Mouse (Mus musculus): ENCODE results near the gene Znhit6. TPM values are rescaled to one million over a fixed set of nuclear protein-coding genes. Genes with fewer than 3 reads are reported as not detected.

The Znhit6 gene
- total and polyA plus RNA-seq, 2 experiments, result 1.6 to 4.9 TPM

- Histone ChIP-seq H3K27ac (replicated peaks; ENCODE audit: insufficient read depth, low read depth, low read length) (no peak overlapping the region), H3K9ac (ENCODE audit: low read depth, low read length) (no peak overlapping the region), H3K27me3 (ENCODE audit: control insufficient read depth, insufficient read depth, low read length) (no peaks in the 10 kb centered on the region), H3K4me3 (ENCODE audit: insufficient read depth, low read depth, low read length) (no peak overlapping the region), H3K4me1 (ENCODE audit: control insufficient read depth, insufficient read depth, low read length) (no peaks in the 10 kb centered on the region), H3K79me2 (ENCODE audit: control insufficient read depth, insufficient read depth, low read length) (no peaks in the 10 kb centered on the region), H3K36me3 (ENCODE audit: control insufficient read depth, insufficient read depth, low read length) (no peaks in the 10 kb centered on the region)
- WGBS, result 76% methylated on average over 4 of the region's 4 CpGs
- TF ChIP-seq CTCF (IDR thresholded peaks at IDR 0.05; ENCODE audit: low read depth, low read length), result no peak
- no peak for TF ChIP-seq POLR2A (IDR thresholded peaks at IDR 0.05; ENCODE audit: extremely low read depth, insufficient read depth, low read length)
- no peak for DNase-seq (ENCODE audit: extremely low read depth, low read depth, low spot score)
Measured at GRCm38 (mm10) chr3:145640583-145640982, 64.6 kb downstream of the Znhit6 start.

DNA sequence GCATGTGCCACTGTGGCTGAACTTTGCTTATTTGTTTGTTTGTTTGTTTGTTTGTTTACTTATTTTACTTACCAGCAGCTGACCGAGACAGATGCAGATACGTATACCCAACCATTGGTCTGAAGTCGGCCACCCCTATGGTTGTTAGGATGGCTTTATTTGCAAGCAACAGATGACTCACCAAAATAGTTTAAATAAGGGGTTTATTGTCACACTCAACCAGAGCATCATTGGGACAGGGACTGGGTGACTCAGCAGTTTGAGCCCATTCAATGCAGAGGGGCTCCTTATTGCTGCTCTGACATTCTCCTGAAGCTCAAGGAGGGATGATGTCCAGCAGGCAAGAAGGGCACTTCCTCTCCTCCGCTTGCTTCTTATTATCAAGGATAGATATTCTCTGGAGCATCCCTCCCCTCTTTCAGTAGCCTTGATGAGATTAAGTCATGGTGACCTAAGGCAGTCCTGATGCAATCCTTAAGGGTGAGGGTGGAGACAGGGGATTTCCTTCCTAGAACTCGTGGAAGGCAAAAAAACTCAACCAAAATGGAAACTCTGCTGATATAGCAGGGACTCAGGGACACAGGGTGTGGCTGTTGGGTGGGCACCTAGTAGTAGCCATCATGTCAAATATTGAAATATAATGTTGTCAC is 65.2 kb downstream of the Znhit6 start:
- Histone ChIP-seq H3K27me3 (ENCODE audit: control insufficient read depth, insufficient read depth, low read length) (no peaks in the 10 kb centered on the region), H3K4me3 (ENCODE audit: insufficient read depth, low read depth, low read length) (no peak overlapping the region), H3K4me1 (ENCODE audit: control insufficient read depth, insufficient read depth, low read length) (no peaks in the 10 kb centered on the region), H3K79me2 (ENCODE audit: control insufficient read depth, insufficient read depth, low read length) (no peaks in the 10 kb centered on the region), H3K27ac (replicated peaks; ENCODE audit: insufficient read depth, low read depth, low read length) (no peak overlapping the region), H3K36me3 (ENCODE audit: control insufficient read depth, insufficient read depth, low read length) (no peaks in the 10 kb centered on the region), H3K9ac (ENCODE audit: low read depth, low read length) (no peak overlapping the region)
- WGBS, result 82% methylated on average over 5 of the region's 5 CpGs
- no peak for TF ChIP-seq POLR2A (IDR thresholded peaks at IDR 0.05; ENCODE audit: extremely low read depth, insufficient read depth, low read length)
- no peak for TF ChIP-seq CTCF (IDR thresholded peaks at IDR 0.05; ENCODE audit: low read depth, low read length)
- DNase-seq (ENCODE audit: extremely low read depth, low read depth, low spot score), result no peak

DNA sequence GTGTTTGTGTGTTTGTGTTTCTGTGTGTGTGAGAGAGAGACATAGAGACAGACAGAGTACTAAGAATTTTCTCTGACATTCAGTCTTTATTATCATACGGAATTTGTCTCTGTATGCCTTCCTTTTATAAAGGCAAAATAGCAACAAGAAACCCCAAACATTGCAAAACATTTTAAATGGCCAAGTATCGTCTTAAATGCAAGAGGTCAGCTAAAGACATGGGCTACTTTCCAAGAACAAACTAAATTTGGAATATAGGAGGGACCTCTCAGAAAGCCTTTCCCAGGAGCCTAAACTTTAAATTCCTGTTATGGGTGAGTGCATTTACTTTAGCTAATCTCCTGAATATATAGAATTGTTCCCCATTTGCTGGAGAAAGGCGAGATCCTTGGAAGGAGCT is 65.9 kb downstream of the Znhit6 start:
- no peaks in the 10 kb centered on the region for H3K4me1 ChIP-seq (ENCODE audit: control insufficient read depth, insufficient read depth, low read length)
- H3K36me3 ChIP-seq (ENCODE audit: control insufficient read depth, insufficient read depth, low read length), result no peaks in the 10 kb centered on the region
- H3K4me3 ChIP-seq (ENCODE audit: insufficient read depth, low read depth, low read length), result no peak overlapping the region
- no peak overlapping the region for H3K9ac ChIP-seq (ENCODE audit: low read depth, low read length)
- no peak overlapping the region for H3K27ac ChIP-seq (replicated peaks; ENCODE audit: insufficient read depth, low read depth, low read length)
- H3K79me2 ChIP-seq (ENCODE audit: control insufficient read depth, insufficient read depth, low read length), result no peaks in the 10 kb centered on the region
- no peaks in the 10 kb centered on the region for H3K27me3 ChIP-seq (ENCODE audit: control insufficient read depth, insufficient read depth, low read length)
- DNase-seq (ENCODE audit: extremely low read depth, low read depth, low spot score), result no peak
- TF ChIP-seq POLR2A (IDR thresholded peaks at IDR 0.05; ENCODE audit: extremely low read depth, insufficient read depth, low read length), result no peak
- TF ChIP-seq CTCF (IDR thresholded peaks at IDR 0.05; ENCODE audit: low read depth, low read length), result no peak
- 57% methylated on average over 3 of the region's 3 CpGs for WGBS

GRCm38 (mm10) chr3:145642861-145643260 is 66.9 kb downstream of the Znhit6 start:
- WGBS, result 64% methylated on average over 11 of the region's 11 CpGs
- no peak overlapping the region for H3K27ac ChIP-seq (replicated peaks; ENCODE audit: insufficient read depth, low read depth, low read length)
- H3K36me3 ChIP-seq (ENCODE audit: control insufficient read depth, insufficient read depth, low read length), result peaks cover 3% of the 10 kb centered on the region; the same call in 1 of the 2 replicates
- H3K27me3 ChIP-seq (ENCODE audit: control insufficient read depth, insufficient read depth, low read length), result no peaks in the 10 kb centered on the region
- H3K4me1 ChIP-seq (ENCODE audit: control insufficient read depth, insufficient read depth, low read length), result no peaks in the 10 kb centered on the region
- TF ChIP-seq CTCF (IDR thresholded peaks at IDR 0.05; ENCODE audit: low read depth, low read length) (no peak), POLR2A (IDR thresholded peaks at IDR 0.05; ENCODE audit: extremely low read depth, insufficient read depth, low read length) (no peak)
- no peak overlapping the region for H3K4me3 ChIP-seq (ENCODE audit: insufficient read depth, low read depth, low read length)
- peak; percentile 81 for DNase-seq (ENCODE audit: extremely low read depth, low read depth, low spot score)
- no peaks in the 10 kb centered on the region for H3K79me2 ChIP-seq (ENCODE audit: control insufficient read depth, insufficient read depth, low read length)
- H3K9ac ChIP-seq (ENCODE audit: low read depth, low read length), result no peak overlapping the region

GRCm38 (mm10) chr3:145645463-145645862 is 69.5 kb downstream of the Znhit6 start:
- Histone ChIP-seq H3K9ac (ENCODE audit: low read depth, low read length) (no peak overlapping the region), H3K79me2 (ENCODE audit: control insufficient read depth, insufficient read depth, low read length) (no peaks in the 10 kb centered on the region), H3K27me3 (ENCODE audit: control insufficient read depth, insufficient read depth, low read length) (no peaks in the 10 kb centered on the region), H3K27ac (replicated peaks; ENCODE audit: insufficient read depth, low read depth, low read length) (no peak overlapping the region), H3K36me3 (ENCODE audit: control insufficient read depth, insufficient read depth, low read length) (peaks cover 3% of the 10 kb centered on the region; the same call in 1 of the 2 replicates), H3K4me3 (ENCODE audit: insufficient read depth, low read depth, low read length) (no peak overlapping the region), H3K4me1 (ENCODE audit: control insufficient read depth, insufficient read depth, low read length) (no peaks in the 10 kb centered on the region)
- 93% methylated on average over 6 of the region's 6 CpGs for WGBS
- TF ChIP-seq POLR2A (IDR thresholded peaks at IDR 0.05; ENCODE audit: extremely low read depth, insufficient read depth, low read length) (no peak), CTCF (IDR thresholded peaks at IDR 0.05; ENCODE audit: low read depth, low read length) (no peak)
- no peak for DNase-seq (ENCODE audit: extremely low read depth, low read depth, low spot score)

DNA sequence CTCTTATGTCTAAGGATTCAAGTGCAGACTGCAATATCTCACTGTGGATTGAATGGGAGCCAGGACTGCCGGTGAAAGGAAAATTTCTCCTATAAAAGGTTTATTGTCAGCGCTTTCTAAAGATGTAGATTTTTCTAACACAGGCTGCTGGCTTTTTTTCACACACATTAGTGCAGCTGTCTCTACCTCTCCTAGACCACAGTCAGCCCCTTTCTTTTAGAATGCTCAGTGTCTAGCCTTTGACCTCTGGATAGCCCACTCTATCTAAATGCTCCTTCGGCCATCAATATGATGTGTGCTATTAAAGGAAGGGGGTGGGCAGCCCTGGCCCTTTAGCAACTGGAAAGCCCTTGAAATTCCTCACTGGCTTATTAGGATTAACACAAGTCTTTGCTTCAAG is 70.0 kb downstream of the Znhit6 start:
- no peak for DNase-seq (ENCODE audit: extremely low read depth, low read depth, low spot score)
- no peak overlapping the region for H3K27ac ChIP-seq (replicated peaks; ENCODE audit: insufficient read depth, low read depth, low read length)
- 81% methylated on average over 3 of the region's 3 CpGs for WGBS
- no peak overlapping the region for H3K4me3 ChIP-seq (ENCODE audit: insufficient read depth, low read depth, low read length)
- H3K9ac ChIP-seq (ENCODE audit: low read depth, low read length), result no peak overlapping the region
- H3K36me3 ChIP-seq (ENCODE audit: control insufficient read depth, insufficient read depth, low read length), result peaks cover 3% of the 10 kb centered on the region; the same call in 1 of the 2 replicates
- no peaks in the 10 kb centered on the region for H3K27me3 ChIP-seq (ENCODE audit: control insufficient read depth, insufficient read depth, low read length)
- no peaks in the 10 kb centered on the region for H3K79me2 ChIP-seq (ENCODE audit: control insufficient read depth, insufficient read depth, low read length)
- TF ChIP-seq POLR2A (IDR thresholded peaks at IDR 0.05; ENCODE audit: extremely low read depth, insufficient read depth, low read length) (no peak), CTCF (IDR thresholded peaks at IDR 0.05; ENCODE audit: low read depth, low read length) (no peak)
- H3K4me1 ChIP-seq (ENCODE audit: control insufficient read depth, insufficient read depth, low read length), result 0 out of 2 replicates have a peak, but pooled peaks cover 4% of the 10 kb centered on the region
